Mouse (Mus musculus): ENCODE data around the gene Abcg8. TPM values are rescaled to one million over a fixed set of nuclear protein-coding genes. Genes with fewer than 3 reads are reported as not detected.

Gene Abcg8
- total RNA-seq (2021): under 1 TPM in 1 of 2 experiments, not detected in 1; 0.09 TPM
- long read RNA-seq, experiment 1: 0 reads
- long read RNA-seq, experiment 2: 0 reads

- DNase-seq (ENCODE audit: low spot score in 2 of 2): no peak
These were observed at the start of gene Abcg8 for GRCm38 (mm10) chr17:84675951-84676366. Abcg8 (plus strand) TSS chr17:84676302.

- no peak for DNase-seq (ENCODE audit: low spot score in 2 of 2)
These were observed 49.2 kb upstream of the Abcg8 start for GRCm38 (mm10) chr17:84626857-84627305.

GRCm38 (mm10) chr17:84627721-84628120, 48.4 kb upstream of the Abcg8 start:
- DNase-seq (ENCODE audit: low spot score in 2 of 2): no peak

GRCm38 (mm10) chr17:84628611-84629010, 47.5 kb upstream of the Abcg8 start:
- DNase-seq (ENCODE audit: low spot score in 2 of 2): no peak

GRCm38 (mm10) chr17:84631836-84632235, 44.3 kb upstream of the Abcg8 start:
- DNase-seq (ENCODE audit: low spot score in 2 of 2): no peak

- no peak for DNase-seq (ENCODE audit: low spot score in 2 of 2)
These were observed 42.7 kb upstream of the Abcg8 start for GRCm38 (mm10) chr17:84633443-84633842.

DNA sequence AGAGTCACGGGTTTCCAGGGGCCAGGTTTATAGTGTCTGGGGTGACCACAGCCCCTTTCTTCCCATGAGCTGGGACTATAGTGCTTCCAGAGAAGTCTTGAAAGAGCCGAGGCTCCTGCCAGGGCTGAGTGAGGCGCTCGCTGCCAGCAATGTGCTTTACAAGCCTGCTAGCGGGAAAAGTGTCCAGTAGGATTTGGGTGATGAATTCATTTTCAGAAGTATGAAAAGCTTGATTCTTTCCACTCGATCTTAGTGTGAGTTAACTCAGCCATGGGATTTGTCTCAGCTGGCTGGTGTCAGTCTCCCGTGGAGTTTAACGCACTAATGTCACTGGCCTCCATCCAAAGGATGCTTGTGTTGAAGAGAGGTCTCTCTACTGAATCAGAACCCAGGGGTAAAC, 39.8 kb upstream of the Abcg8 start:
- DNase-seq (ENCODE audit: low spot score in 2 of 2): no peak

DNA sequence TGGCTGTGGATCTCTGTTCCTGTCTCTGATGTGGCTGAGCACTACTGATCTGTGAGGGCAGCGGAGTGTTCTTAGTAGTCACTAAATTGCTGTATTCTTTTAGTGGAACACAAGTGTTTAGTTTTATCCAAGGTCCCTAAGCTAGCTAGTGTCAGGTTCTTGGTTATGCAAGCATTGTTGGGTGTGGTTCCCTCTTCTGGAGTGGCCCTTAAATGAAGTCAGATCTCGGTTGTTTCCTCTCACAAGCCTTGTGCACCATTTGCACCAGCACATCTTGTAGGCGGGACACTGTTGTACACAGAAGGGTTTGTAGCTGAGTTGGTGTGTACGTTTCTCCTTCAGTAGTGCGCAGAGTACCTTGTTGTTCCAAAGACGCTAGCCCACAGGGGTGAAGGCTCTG, 38.1 kb upstream of the Abcg8 start:
- no peak for DNase-seq (ENCODE audit: low spot score in 2 of 2)

DNA sequence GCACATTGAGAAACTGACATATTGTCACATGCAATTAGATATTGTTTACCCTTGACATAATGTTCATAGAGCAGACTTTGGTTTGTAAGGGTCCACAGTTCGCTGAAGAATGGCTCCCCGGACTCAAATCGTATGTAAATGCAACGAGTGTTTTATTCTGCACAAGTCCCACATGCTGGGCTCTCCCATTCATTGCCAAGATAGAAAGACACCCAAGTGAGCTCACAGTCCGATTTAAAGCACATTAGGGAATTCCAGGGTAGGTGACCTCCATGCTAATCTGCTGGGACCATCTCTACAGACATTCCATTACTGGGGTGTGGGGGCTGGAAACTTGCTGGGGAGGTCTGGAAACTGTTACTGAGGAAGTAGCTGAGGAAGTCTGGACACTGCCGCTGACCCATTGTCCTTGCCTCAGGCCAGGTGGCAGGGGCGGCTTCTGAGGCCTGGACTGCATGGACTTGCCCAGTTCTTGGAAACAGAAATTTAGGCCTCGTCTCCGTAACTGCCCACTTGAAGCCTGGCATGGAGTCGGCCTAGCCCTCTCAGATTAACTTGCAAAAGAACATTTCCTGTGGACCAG, 36.2 kb upstream of the Abcg8 start:
- no peak for DNase-seq (ENCODE audit: low spot score in 2 of 2)

DNA sequence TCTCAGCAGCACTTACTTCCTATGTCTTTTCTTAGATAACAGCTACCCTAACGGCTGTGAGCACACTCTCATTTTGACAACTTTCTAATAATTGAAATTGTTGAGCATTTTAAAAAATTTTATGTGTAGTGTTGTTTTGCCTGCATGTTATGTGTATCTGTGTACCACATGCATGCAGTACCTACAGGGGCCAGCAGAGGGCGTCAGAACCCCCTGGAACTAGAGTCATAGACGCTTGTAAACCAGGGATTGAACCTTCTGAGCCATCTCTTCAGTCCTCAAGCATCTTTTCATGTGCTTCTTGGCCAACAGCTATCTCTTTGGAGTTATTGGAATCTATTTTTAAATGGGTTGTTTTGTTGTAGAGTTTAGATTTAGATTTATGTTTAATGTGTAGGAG, 34.2 kb upstream of the Abcg8 start:
- peak; percentile 30 to 51 for DNase-seq (ENCODE audit: low spot score in 2 of 2)

DNA sequence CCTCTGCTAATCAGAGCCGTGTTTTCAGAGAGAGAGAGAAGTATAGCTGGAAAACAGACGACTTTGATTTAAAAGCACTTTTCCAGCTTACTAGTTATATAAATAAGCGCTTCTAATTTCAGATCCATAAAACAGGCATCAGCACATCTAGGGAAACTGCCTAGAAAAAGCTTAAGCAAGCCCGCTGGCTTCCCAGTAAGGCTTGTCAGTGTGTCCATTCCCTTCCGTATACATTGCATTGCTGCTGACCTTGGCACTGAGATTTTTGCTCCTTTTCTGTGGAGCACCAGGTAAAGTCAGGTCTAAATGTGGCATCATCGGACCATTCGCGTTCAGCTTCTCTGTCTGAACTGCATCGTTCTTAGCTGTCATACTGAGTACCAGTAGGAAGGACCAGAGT, 33.8 kb upstream of the Abcg8 start:
- DNase-seq (ENCODE audit: low spot score in 2 of 2): peak in 1 of 2 experiments; percentile 15

- no peak for DNase-seq (ENCODE audit: low spot score in 2 of 2)
These were observed 31.6 kb upstream of the Abcg8 start for GRCm38 (mm10) chr17:84644292-84645050.

DNA sequence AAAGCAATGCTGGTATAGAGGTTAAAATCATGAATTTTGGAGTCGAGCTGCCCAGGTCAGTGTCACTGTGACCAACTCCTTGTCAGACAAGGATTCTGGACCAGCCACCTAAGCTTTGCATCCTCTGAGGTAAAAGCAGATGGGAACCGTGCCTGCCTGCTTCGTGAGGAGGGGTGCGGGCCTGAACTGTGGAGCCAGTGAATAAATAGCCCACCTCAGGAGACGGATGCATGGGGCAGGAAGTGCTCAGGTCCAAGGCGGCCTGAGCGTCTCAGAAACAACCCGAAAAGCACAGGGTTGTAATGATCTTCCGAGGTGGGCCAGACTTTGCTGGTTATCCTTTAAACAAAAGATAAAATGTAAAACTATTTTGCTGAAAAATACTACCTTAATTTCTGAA, 31.0 kb upstream of the Abcg8 start:
- no peak for DNase-seq (ENCODE audit: low spot score in 2 of 2)

DNA sequence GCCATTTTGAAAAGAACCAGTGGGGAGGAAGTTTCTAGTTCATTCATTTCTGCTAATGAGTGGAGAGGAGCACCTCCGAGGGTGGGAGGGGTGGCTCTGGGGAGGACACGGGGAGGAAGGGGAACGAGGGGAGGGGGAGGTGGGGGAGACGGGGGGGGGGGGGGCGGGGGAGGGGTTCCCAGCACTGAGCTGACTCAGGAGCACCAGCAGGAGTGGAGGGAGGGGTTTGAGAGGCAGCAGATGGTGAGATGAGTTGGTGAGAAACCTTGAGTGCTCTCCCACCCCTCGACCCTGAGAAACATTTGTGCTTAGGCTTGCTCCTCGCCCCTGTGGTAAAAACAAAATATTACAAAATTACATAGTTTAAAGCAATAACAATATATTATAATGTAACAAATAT, 30.2 kb upstream of the Abcg8 start:
- DNase-seq (ENCODE audit: low spot score in 2 of 2): no peak

GRCm38 (mm10) chr17:84646477-84646876, 29.6 kb upstream of the Abcg8 start:
- no peak for DNase-seq (ENCODE audit: low spot score in 2 of 2)

DNA sequence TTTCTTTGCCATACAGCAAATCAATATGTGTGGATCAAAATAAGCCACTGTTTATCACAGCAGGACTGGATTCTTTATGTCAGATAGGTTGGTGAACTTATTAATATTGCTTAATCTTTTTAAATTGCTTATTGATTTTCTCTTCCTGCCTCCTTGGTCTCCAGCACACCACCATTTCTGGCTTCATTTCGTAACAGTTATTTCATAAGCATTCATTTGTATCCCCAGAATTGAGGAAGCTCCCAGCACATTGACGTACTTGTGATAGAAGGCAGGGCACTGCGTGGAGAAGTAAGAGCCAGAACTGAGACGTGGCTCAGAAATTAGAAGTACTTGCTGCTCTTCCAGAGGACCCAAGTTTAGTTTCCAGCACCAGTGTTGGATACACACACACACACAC, 28.5 kb upstream of the Abcg8 start:
- no peak for DNase-seq (ENCODE audit: low spot score in 2 of 2)

- DNase-seq (ENCODE audit: low spot score in 2 of 2): no peak
These were observed 25.6 kb upstream of the Abcg8 start for GRCm38 (mm10) chr17:84650302-84651017.

GRCm38 (mm10) chr17:84653544-84653943, 22.6 kb upstream of the Abcg8 start:
- DNase-seq (ENCODE audit: low spot score in 2 of 2): no peak

GRCm38 (mm10) chr17:84656205-84656604, 19.9 kb upstream of the Abcg8 start:
- DNase-seq (ENCODE audit: low spot score in 2 of 2): no peak

DNA sequence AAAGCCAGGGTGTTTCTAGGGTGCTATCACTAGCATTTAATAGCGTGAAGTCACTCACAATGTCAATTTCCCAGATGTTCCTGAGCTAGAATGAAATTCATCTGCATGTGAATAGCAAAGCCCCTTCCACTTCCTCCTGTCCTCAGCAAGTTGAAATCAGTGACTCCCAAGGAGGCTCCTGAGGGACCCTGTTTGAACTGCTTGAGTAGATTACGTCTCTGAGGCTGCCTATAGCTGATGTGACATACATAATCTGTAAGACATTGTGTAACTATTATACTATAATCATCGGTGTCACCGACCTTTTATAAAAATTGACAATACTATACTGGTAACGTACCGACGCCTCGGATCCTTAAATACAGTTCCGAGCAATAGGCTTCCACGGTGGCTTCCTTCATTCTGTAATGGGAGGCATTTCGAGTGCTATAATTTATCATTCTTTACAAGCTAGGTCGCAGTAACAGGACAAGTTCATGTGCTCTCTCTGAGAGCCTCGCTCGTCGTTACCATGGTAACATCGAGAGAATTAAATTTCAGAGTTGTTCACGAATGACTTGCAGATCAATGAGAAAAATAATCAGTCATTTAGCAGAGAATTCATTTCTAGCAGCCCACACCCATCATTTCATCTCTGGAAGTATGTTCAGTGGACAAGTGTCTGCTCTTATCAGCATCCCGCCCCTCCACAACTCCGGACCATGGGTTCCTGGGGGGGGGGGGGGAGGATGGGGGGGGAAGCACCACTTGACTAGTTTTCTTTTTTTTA, 19.3 kb upstream of the Abcg8 start:
- DNase-seq (ENCODE audit: low spot score in 2 of 2): no peak

DNA sequence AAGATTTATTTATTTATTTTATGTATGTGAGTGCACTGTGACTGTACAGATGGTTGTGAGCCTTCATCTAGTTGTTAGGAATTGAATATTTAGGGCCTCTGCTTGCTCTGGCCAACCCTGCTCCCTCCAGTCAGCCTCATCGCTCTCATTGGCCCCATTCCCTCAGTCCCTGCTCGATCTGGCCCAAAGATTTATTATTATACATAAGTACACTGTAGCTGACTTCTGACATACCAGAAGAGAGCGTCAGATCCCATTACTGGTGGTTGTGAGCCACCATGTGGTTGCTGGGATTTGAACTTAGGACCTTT, 18.7 kb upstream of the Abcg8 start:
- DNase-seq (ENCODE audit: low spot score in 2 of 2): no peak

DNA sequence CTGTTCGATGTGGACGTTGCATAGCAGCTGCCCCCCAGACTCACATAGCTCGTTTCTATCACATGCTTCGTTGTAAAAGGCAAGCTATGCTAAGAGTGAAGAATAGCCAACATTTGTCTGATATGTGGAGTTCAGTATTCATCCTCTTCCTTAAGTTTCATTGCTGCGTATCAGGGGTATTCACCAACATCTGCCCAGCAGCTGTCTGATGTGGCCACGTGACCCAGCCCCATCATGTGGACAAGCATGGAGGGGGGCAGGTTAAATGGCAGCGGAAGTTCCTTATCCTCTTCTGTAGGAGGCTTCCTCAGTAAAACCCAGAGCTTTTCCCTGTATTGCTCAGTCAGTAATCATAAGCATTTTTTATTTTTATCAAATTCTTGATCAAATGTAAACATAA, 18.3 kb upstream of the Abcg8 start:
- no peak for DNase-seq (ENCODE audit: low spot score in 2 of 2)
